8 mouse cellular contexts compared by ENCODE assay signal in the genomic region with DNA sequence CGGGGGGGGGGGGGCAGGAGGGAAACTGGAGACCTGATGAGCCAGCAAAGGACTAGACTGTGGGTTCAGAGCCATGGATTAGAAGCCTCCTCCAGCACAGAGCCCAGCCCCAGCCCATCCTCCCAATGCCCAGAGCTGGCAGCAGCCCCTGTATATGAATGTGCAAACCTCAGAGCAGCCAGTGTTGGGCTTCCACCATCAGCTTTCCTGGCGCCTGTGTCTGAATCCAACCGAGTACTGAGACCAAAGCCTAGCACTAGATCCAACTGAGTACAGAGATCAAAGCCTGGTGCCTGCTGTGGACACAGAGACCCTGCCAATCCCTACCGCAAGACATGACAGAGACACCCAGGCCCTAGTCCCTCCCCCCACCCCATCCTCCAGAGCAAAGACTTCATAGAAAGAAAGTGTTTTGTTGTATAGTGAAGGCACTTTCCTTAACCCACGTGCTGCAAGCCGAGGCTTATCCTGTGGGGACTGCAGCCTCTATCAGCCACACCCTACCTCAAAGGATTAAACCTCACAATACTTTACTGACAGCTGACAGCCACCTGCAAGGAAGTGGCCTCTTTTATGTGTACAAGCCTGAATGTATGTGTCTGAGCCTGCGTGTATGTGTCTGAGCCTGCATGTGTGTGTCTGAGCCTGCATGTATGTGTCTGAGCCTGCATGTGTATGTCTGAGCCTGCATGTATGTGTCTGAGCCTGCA. TPM values are rescaled to one million over a fixed set of nuclear protein-coding genes. Genes with fewer than 3 reads are reported as not detected.
A peak's percentile ranks its signal among the peaks of the same experiment; 100 is the strongest.
DNase-seq lines count a peak whose midpoint lies in the region; ATAC-seq and TF ChIP-seq lines count a peak whose summit lies in the region.
"Had no signal": no experiment of that assay in that cellular context is flagged by ENCODE, and none has a peak within 500 bp of the region (broad histone marks: within the 10 kb centered on the region; RNA-seq: fewer than 3 reads in every experiment).

No protein-coding gene starts in this region.

- no peak for TF ChIP-seq POLR2A in bone marrow, adult 2 months (IDR thresholded peaks at IDR 0.05; ENCODE audit: borderline replicate concordance, control insufficient read depth, low read depth, low read length)
- TF ChIP-seq POLR2A in thymus, adult 2 months (IDR thresholded peaks at IDR 0.05; ENCODE audit: control insufficient read depth, extremely low read depth, insufficient read depth, low read length, poor library complexity): no peak

- no peaks in the 10 kb centered on the region; the same call in 1 of the 2 replicates for H3K4me1 ChIP-seq in bone marrow, adult 2 months (ENCODE audit: control insufficient read depth, insufficient read depth, low read length)
- H3K4me1 ChIP-seq in lung, postnatal 0 days (ENCODE audit: insufficient read depth, low read depth, low read length): no peaks in the 10 kb centered on the region
- H3K4me1 ChIP-seq in thymus, adult 2 months (replicated peaks; ENCODE audit: control insufficient read depth, insufficient read depth, low read length): peaks cover 53% of the 10 kb centered on the region

- H3K9me3 ChIP-seq in lung, postnatal 0 days (ENCODE audit: low read length): no peaks in the 10 kb centered on the region
- H3K9me3 ChIP-seq: embryonic facial prominence, embryonic 12.5 days had no signal

- H3K27me3 ChIP-seq in lung, postnatal 0 days (replicated peaks; ENCODE audit: insufficient read depth, low read length): no peaks in the 10 kb centered on the region
- no peaks in the 10 kb centered on the region for H3K27me3 ChIP-seq in thymus, adult 2 months (ENCODE audit: control insufficient read depth, insufficient read depth, low read length)
- H3K27me3 ChIP-seq: embryonic facial prominence, embryonic 12.5 days had no signal

- TF ChIP-seq EP300 in lung, postnatal 0 days (IDR thresholded peaks at IDR 0.05): no peak

- no peak overlapping the region for H3K27ac ChIP-seq in left cerebral cortex, adult 2 months
- peak overlapping the region; percentile 59; the same call in 1 of the 2 replicates for H3K27ac ChIP-seq in bone marrow, adult 2 months (ENCODE audit: control insufficient read depth, insufficient read depth, low read depth, low read length, poor library complexity)
- no peak overlapping the region for H3K27ac ChIP-seq in lung, postnatal 0 days (ENCODE audit: low read length)
- peak overlapping the region; percentile 94 for H3K27ac ChIP-seq in thymus, adult 2 months (ENCODE audit: control insufficient read depth, insufficient read depth, low read length)
- H3K27ac ChIP-seq: embryonic facial prominence, embryonic 12.5 days had no signal

- no peak overlapping the region for H3K4me2 ChIP-seq in lung, postnatal 0 days (replicated peaks; ENCODE audit: low read depth, low read length)
- H3K4me2 ChIP-seq: embryonic facial prominence, embryonic 12.5 days had no signal

- 61% methylated on average over 7 of the region's 7 CpGs for WGBS in bone marrow, adult 2 months
- 40% methylated on average over 6 of the region's 7 CpGs for WGBS in lung, postnatal 0 days
- WGBS in thymus, adult 2 months: 17% methylated on average over 7 of the region's 7 CpGs

- H3K4me3 ChIP-seq in left cerebral cortex, adult 2 months: no peak overlapping the region
- H3K4me3 ChIP-seq in bone marrow, adult 2 months (replicated peaks; ENCODE audit: control insufficient read depth, low read depth, low read length): no peak overlapping the region
- H3K4me3 ChIP-seq in lung, postnatal 0 days (ENCODE audit: low read depth, low read length): no peak overlapping the region
- no peak overlapping the region; the same call in 1 of the 2 replicates for H3K4me3 ChIP-seq in thymus, adult 2 months (ENCODE audit: control insufficient read depth, insufficient read depth, low read length)
- H3K4me3 ChIP-seq: embryonic facial prominence, embryonic 12.5 days had no signal

- intact Hi-C loops in left cerebral cortex, postnatal 4 days (cut with DNase I): no loop called here
- intact Hi-C loops in left cerebral cortex, adult 2 months (cut with DNase I): no loop called here

- H3K36me3 ChIP-seq in lung, postnatal 0 days (ENCODE audit: insufficient read depth, low read length): no peaks in the 10 kb centered on the region
- H3K36me3 ChIP-seq in thymus, adult 2 months (ENCODE audit: control insufficient read depth, insufficient read depth, low read length): no peaks in the 10 kb centered on the region
- H3K36me3 ChIP-seq: embryonic facial prominence, embryonic 12.5 days had no signal

- no peak for TF ChIP-seq CTCF in left cerebral cortex, adult 2 months (IDR thresholded peaks at IDR 0.05)
- TF ChIP-seq CTCF in bone marrow, adult 2 months (IDR thresholded peaks at IDR 0.05; ENCODE audit: control insufficient read depth, insufficient read depth, low read length): no peak
- TF ChIP-seq CTCF in lung, postnatal 0 days (IDR thresholded peaks at IDR 0.05): no peak
- no peak for TF ChIP-seq CTCF in thymus, adult 2 months (IDR thresholded peaks at IDR 0.05; ENCODE audit: borderline replicate concordance, control insufficient read depth, extremely low read depth, insufficient read depth, low read length, poor library complexity)

- no peak overlapping the region for H3K9ac ChIP-seq in lung, postnatal 0 days (replicated peaks; ENCODE audit: low read depth)
- H3K9ac ChIP-seq: embryonic facial prominence, embryonic 12.5 days had no signal

- peak; percentile 72 for ATAC-seq in lung, postnatal 0 days
- no peak for ATAC-seq in erythroblast, adult 5-6 weeks (replicated peaks; ENCODE audit: low FRiP score, poor library complexity, severe bottlenecking)

- peak; percentile 75 for DNase-seq in left cerebral cortex, postnatal 4 days
- no peak for DNase-seq in left cerebral cortex, adult 2 months (ENCODE audit: extremely low spot score in 1 of 2, low spot score in 2 of 2)
- DNase-seq in lung, postnatal 0 days (ENCODE audit: low spot score): peak; percentile 7
- peak; percentile 83 for DNase-seq in thymus, adult 2 months
- no peak for DNase-seq in adrenal gland, adult 8-10 months

RNA-seq across cellular contexts. Expression of a gene that starts 40.2 kb away (rescaled TPM):
- 1 to 10 TPM; 1.0 to 1.5 TPM for total RNA-seq in left cerebral cortex, postnatal 4 days (2021)
- total RNA-seq in left cerebral cortex, adult 2 months (2021): under 1 TPM; 0.20 to 0.30 TPM
- 1.5 and 3.6 TPM in 2 replicates for polyA plus RNA-seq in bone marrow, adult 2 months (2011; ENCODE audit: insufficient read depth, insufficient read length, low replicate concordance, missing spikeins)
- polyA plus RNA-seq in lung, postnatal 0 days (2015; fragmentation: Nextera tagmentation; extraction: Ambion mirVana): 1.5 and 1.8 TPM in 2 replicates
- 2.7 and 3.3 TPM in 2 replicates for polyA plus RNA-seq in thymus, adult 2 months (2012; rRNA removed)
- 1 to 10 TPM; 1.7 to 3.9 (median 1.9) TPM for total RNA-seq in adrenal gland, adult 8-10 months (2022)
- 0.21 TPM in 1 of 2 replicates, not detected in the other for total RNA-seq in erythroblast, adult 5-6 weeks (2015; ENCODE audit: low replicate concordance)
- total RNA-seq in erythroblast, adult 5-6 weeks (2017; ENCODE audit: low replicate concordance): not detected in 2 replicates

Comparison
In these comparisons a context has a peak if more than half of its experiments do, and no peak if none do; other contexts are left out.
1. DNase-seq: peak in left cerebral cortex, postnatal 4 days (single experiment), lung, postnatal 0 days (single experiment) and thymus, adult 2 months (single experiment); none in left cerebral cortex, adult 2 months (0 of 2) and adrenal gland, adult 8-10 months (single experiment).
2. H3K27ac ChIP-seq: peak in bone marrow, adult 2 months (single experiment) and thymus, adult 2 months (single experiment); none in left cerebral cortex, adult 2 months (single experiment) and lung, postnatal 0 days (single experiment).